Mouse (Mus musculus) MEL (cell line): ENCODE measurements at regions not wholly inside any gene's neighbourhood (a gene's known extent, or its start where the extent isn't known, plus 50 kb on each side); places are given as distances from the start of the nearest gene placed in this dataset.

Source experiments
- CTCF ChIP-seq, 3 experiments: IDR thresholded peaks in 2 of 3; conservative IDR thresholded peaks in 1 of 3; 2 replicates each; pipeline ENCODE4 v1.5.1; 2011 to 2012; ENCODE audit warnings: low read length in 3 of 3, low read depth in 2 of 3, mild to moderate bottlenecking in 2 of 3, improper control_type of control experiment in 1 of 3, inconsistent platforms in 1 of 3, mixed read lengths in 1 of 3, moderate library complexity in 1 of 3; ENCODE audit not compliant: control insufficient read depth in 1 of 3, insufficient read depth in 1 of 3, poor library complexity in 1 of 3, severe bottlenecking in 1 of 3
- GATA1 ChIP-seq: IDR thresholded peaks from 2 replicates; pipeline ENCODE4 v1.6.1; 2011; ENCODE audit warnings: low read depth, low read length, improper control_type of control experiment

DNA sequence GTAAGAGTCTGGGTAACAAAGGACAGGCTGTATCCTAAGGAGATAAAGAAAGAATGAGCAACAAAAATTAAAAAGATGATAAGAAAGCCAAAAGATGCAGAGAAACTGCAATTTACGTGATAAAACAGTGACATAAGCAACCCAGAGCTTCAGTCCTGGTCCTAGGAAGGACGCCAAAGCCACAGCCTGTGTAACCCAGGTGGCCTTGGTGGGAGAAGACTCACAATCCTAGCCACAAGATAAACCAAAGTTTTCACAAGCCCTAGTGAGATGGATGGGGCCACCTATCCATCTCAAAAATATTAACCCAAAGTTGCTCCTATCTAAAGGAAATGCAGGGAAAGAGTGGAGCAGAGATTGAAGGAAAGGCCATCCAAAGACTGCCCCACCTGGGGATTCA is 73.4 kb upstream of the Ptgfr start:
- TF ChIP-seq GATA1 (no peak), CTCF (IDR thresholded peaks at IDR 0.05 in 2 of 3, conservative IDR thresholded peaks at IDR 0.05 in 1 of 3; ENCODE audit: control insufficient read depth in 1 of 3, insufficient read depth in 1 of 3, low read depth in 2 of 3, low read length in 3 of 3, poor library complexity in 1 of 3, severe bottlenecking in 1 of 3) (no peak)
